Mouse (Mus musculus): ENCODE measurements at regions not wholly inside any gene's neighbourhood (a gene's known extent, or its start where the extent isn't known, plus 50 kb on each side); places are given as distances from the start of the nearest gene placed in this dataset.

- TF ChIP-seq CTCF (IDR thresholded peaks at IDR 0.05; ENCODE audit: low read depth) (no peak), EP300 (optimal IDR thresholded peaks at IDR 0.05) (no peak)
These were observed 911.3 kb downstream of the Diaph3 start for GRCm38 (mm10) chr14:86229755-86230154.
